Mouse (Mus musculus): ENCODE measurements around the gene Dstn. TPM values are rescaled to one million over a fixed set of nuclear protein-coding genes. Genes with fewer than 3 reads are reported as not detected.
A peak's percentile ranks its signal among the peaks of the same experiment; 100 is the strongest.

The Dstn gene
- total and polyA plus RNA-seq, 2 experiments from 2014 or later = 244 to 413 TPM

DNA sequence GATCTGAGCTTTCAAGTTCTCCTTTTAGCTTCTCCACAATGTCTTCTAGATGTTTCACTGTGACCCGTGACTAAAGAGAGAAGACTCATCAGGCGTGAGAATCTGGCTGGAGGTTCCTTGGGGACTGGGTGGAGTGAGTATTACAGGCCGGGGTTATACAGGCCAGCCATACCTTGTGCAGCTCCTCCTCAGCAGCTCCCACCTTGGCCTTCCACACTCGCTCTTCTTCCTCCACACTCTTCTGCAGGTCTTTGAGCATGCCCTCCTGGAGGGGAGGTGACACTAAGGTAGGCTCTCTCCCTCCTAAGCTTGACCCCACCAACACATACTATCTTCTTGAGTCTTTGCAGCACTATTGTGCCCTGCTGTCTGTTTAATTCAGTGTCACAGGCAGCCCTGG is 38.8 kb downstream of the Dstn start:
- ATAC-seq (ENCODE audit: low FRiP score) (no peak), DNase-seq (ENCODE audit: low spot score) (no peak)
- Histone ChIP-seq H3K4me1 (ENCODE audit: insufficient read depth, low read length) (no peaks in the 10 kb centered on the region), H3K27ac (ENCODE audit: low read depth, low read length) (no peak overlapping the region), H3K4me3 (ENCODE audit: low read depth, low read length) (no peak overlapping the region), H3K4me2 (ENCODE audit: low read depth, low read length, poor library complexity, severe bottlenecking) (no peak overlapping the region), H3K9ac (replicated peaks; ENCODE audit: low read length, poor library complexity, severe bottlenecking) (no peak overlapping the region), H3K36me3 (ENCODE audit: insufficient read depth, low read length) (peaks cover 77% of the 10 kb centered on the region), H3K27me3 (ENCODE audit: insufficient read depth, low read length) (no peaks in the 10 kb centered on the region), H3K9me3 (ENCODE audit: low read length) (no peaks in the 10 kb centered on the region)
- TF ChIP-seq CTCF (IDR thresholded peaks at IDR 0.05) = no peak
- WGBS = 94% methylated on average over 4 of the region's 4 CpGs

- Histone ChIP-seq H3K27ac (ENCODE audit: low read depth, low read length) (no peak overlapping the region), H3K4me1 (ENCODE audit: insufficient read depth, low read length) (no peaks in the 10 kb centered on the region), H3K27me3 (ENCODE audit: insufficient read depth, low read length) (no peaks in the 10 kb centered on the region), H3K4me3 (ENCODE audit: low read depth, low read length) (no peak overlapping the region), H3K36me3 (ENCODE audit: insufficient read depth, low read length) (peaks cover 69% of the 10 kb centered on the region), H3K9me3 (ENCODE audit: low read length) (no peaks in the 10 kb centered on the region), H3K4me2 (ENCODE audit: low read depth, low read length, poor library complexity, severe bottlenecking) (no peak overlapping the region), H3K9ac (replicated peaks; ENCODE audit: low read length, poor library complexity, severe bottlenecking) (no peak overlapping the region)
- TF ChIP-seq CTCF (IDR thresholded peaks at IDR 0.05) = no peak
- WGBS = 88% methylated on average over 4 of the region's 4 CpGs
- ATAC-seq (ENCODE audit: low FRiP score) = no peak
- no peak for DNase-seq (ENCODE audit: low spot score)
Measured at GRCm38 (mm10) chr2:143955004-143955403, 39.9 kb downstream of the Dstn start.

DNA sequence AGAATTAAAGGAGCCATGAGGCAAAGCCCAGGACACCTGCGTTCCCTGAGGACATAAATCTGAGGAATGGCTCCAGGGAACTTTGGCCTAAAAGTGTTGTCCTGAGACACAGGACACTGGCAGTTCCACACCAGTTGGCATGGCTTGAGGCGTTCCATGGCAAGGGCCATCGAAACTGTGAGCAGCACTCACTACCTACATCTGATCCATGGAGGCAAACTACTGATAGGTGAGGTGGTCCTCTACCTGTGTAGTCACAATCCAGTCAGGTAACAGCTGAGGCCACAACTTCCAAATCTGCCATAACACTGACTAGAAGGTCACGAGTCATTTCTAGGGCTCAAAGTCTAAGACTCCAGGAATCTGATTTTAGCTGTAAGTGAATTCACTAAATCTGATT is 40.6 kb downstream of the Dstn start:
- H3K4me1 ChIP-seq (ENCODE audit: insufficient read depth, low read length) = no peaks in the 10 kb centered on the region
- DNase-seq (ENCODE audit: low spot score) = no peak
- H3K27me3 ChIP-seq (ENCODE audit: insufficient read depth, low read length) = no peaks in the 10 kb centered on the region

DNA sequence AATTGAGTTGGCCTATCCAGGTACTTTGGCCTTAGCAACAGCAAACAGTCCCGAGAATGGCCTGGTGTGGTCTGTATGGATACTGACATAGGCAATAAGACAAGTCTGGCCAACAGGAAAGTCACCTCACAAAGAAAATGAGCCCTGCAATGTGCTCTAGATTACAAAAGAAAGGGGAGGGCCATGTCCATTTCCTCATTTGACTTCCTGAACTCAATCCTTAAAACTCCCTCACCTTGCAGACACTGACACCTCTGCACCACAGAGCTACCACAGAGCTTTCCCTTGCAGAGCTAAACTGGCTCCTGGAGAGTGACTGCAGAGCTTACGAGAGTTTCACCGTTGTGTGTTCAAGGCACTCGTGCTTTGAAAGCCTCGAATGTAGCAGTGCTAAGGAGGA is 47.1 kb downstream of the Dstn start:
- H3K27me3 ChIP-seq (ENCODE audit: insufficient read depth, low read length) = no peaks in the 10 kb centered on the region
- no peaks in the 10 kb centered on the region for H3K4me1 ChIP-seq (ENCODE audit: insufficient read depth, low read length)
- no peak overlapping the region for H3K4me3 ChIP-seq (ENCODE audit: low read depth, low read length)
- no peak for TF ChIP-seq CTCF (IDR thresholded peaks at IDR 0.05)
- H3K4me2 ChIP-seq (ENCODE audit: low read depth, low read length, poor library complexity, severe bottlenecking) = no peak overlapping the region
- ATAC-seq (ENCODE audit: low FRiP score) (no peak), DNase-seq (ENCODE audit: low spot score) (no peak)
- 94% methylated on average over 5 of the region's 5 CpGs for WGBS
- H3K27ac ChIP-seq (ENCODE audit: low read depth, low read length) = no peak overlapping the region
- H3K9ac ChIP-seq (replicated peaks; ENCODE audit: low read length, poor library complexity, severe bottlenecking) = no peak overlapping the region
- no peaks in the 10 kb centered on the region for H3K9me3 ChIP-seq (ENCODE audit: low read length)
- H3K36me3 ChIP-seq (ENCODE audit: insufficient read depth, low read length) = peaks cover 64% of the 10 kb centered on the region

More for the DNA sequence above, 40.6 kb downstream of the Dstn start:
- Histone ChIP-seq H3K4me2 (ENCODE audit: low read depth, low read length, poor library complexity, severe bottlenecking) (no peak overlapping the region), H3K9ac (replicated peaks; ENCODE audit: low read length, poor library complexity, severe bottlenecking) (no peak overlapping the region), H3K27ac (ENCODE audit: low read depth, low read length) (no peak overlapping the region), H3K36me3 (ENCODE audit: insufficient read depth, low read length) (peaks cover 61% of the 10 kb centered on the region), H3K9me3 (ENCODE audit: low read length) (no peaks in the 10 kb centered on the region), H3K4me3 (ENCODE audit: low read depth, low read length) (no peak overlapping the region)
- 100% methylated on average over 4 of the region's 4 CpGs for WGBS
- no peak for TF ChIP-seq CTCF (IDR thresholded peaks at IDR 0.05)
- ATAC-seq (ENCODE audit: low FRiP score) = no peak

DNA sequence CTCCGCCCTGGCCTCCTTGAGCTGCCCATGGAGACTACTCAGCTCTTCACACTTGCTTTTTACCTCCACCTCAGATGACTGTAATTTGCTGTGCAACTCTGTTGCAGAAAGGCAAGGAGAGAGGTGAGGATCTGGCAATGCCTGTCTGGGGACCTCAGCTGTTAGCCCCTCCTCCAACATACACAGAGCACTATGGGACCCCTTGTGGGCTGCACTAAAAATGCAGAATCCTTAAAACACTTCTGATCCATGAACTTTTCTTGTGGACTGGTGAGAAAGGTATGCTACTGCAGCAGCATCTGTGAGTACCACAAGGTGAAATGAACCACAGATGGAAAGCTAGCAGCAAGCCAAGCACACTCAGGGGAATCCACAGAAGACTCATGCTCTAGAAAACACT is 48.2 kb downstream of the Dstn start:
- H3K9ac ChIP-seq (replicated peaks; ENCODE audit: low read length, poor library complexity, severe bottlenecking) = no peak overlapping the region
- DNase-seq (ENCODE audit: low spot score) = peak; percentile 31
- peak; percentile 59 for TF ChIP-seq CTCF (IDR thresholded peaks at IDR 0.05)
- no peaks in the 10 kb centered on the region for H3K4me1 ChIP-seq (ENCODE audit: insufficient read depth, low read length)
- no peak for ATAC-seq (ENCODE audit: low FRiP score)
- H3K27ac ChIP-seq (ENCODE audit: low read depth, low read length) = no peak overlapping the region
- H3K27me3 ChIP-seq (ENCODE audit: insufficient read depth, low read length) = no peaks in the 10 kb centered on the region
- no peaks in the 10 kb centered on the region for H3K9me3 ChIP-seq (ENCODE audit: low read length)
- no peak overlapping the region for H3K4me2 ChIP-seq (ENCODE audit: low read depth, low read length, poor library complexity, severe bottlenecking)
- H3K4me3 ChIP-seq (ENCODE audit: low read depth, low read length) = no peak overlapping the region
- 100% methylated on average over 1 of the region's 1 CpGs for WGBS
- H3K36me3 ChIP-seq (ENCODE audit: insufficient read depth, low read length) = peaks cover 66% of the 10 kb centered on the region

GRCm38 (mm10) chr2:143969260-143969659 is 54.1 kb downstream of the Dstn start:
- no peak overlapping the region for H3K4me3 ChIP-seq (ENCODE audit: low read depth, low read length)
- H3K27ac ChIP-seq (ENCODE audit: low read depth, low read length) = no peak overlapping the region
- no peak for DNase-seq (ENCODE audit: low spot score)
- no peak overlapping the region for H3K9ac ChIP-seq (replicated peaks; ENCODE audit: low read length, poor library complexity, severe bottlenecking)
- ATAC-seq (ENCODE audit: low FRiP score) = no peak
- WGBS = 95% methylated on average over 7 of the region's 7 CpGs
- TF ChIP-seq CTCF (IDR thresholded peaks at IDR 0.05) = no peak
- no peaks in the 10 kb centered on the region for H3K9me3 ChIP-seq (ENCODE audit: low read length)
- H3K36me3 ChIP-seq (ENCODE audit: insufficient read depth, low read length) = peaks cover 53% of the 10 kb centered on the region
- H3K4me2 ChIP-seq (ENCODE audit: low read depth, low read length, poor library complexity, severe bottlenecking) = no peak overlapping the region
- no peaks in the 10 kb centered on the region for H3K4me1 ChIP-seq (ENCODE audit: insufficient read depth, low read length)
- no peaks in the 10 kb centered on the region for H3K27me3 ChIP-seq (ENCODE audit: insufficient read depth, low read length)
